Mouse (Mus musculus): Measurements from ENCODE around the gene Slc4a2.

The Slc4a2 gene

DNA sequence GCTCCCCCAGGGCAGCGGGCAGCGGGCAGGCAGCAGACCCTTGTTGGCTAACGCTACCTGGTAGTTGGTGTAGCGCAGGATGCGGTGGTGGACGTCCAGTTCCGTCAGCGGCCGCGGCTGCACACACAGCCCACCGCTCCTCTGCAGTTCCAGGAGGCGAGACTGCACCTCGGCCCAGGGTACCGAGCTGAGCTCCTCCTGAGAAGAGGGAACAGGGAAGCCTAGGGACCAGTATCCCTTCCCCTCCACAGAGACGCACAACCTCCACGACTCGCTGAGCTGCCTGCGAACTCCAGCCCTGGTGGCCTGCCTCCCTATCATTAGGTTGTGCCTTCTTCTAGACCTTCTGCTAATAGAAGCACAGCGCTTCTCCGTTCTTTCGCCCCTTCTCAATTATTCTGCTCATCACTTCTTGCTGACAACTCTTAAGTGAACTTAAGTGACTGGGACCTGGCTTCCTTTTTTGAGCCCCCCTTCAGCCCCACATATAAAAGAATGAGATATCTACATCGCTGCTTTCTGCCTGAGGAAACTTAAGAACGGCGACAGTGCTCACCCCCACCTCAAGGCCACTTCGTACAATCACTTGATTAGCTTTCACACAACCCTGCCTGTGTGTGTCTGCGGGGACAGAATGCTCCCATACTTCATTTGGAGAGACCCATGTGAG is 35.3 kb upstream of the Slc4a2 start:
- CTCF ChIA-PET = interaction anchor here (0.7 to 3.3 kb wide), 29 partner anchors 8 to 562 kb away, joined by 3 to 20 read pairs (median 4); partner anchors contain the start of genes Asic3 (in 1 of the 4) and Nupl2 (in 1 of the 4)
- POLR2A ChIA-PET = interaction anchor here (0.6 to 3.6 kb wide), 54 partner anchors 8 to 472 kb away, joined by 3 to 21 read pairs (median 4); partner anchors contain the start of genes Fastk (in 3 of the 4), Agap3 (in 1 of the 4), Asic3 (in 1 of the 4) and Kcnh2 (in 1 of the 4)

- POLR2A ChIA-PET = interaction anchor here in 3 of 4 experiments (0.6 to 3.6 kb wide), 32 partner anchors 10 to 473 kb away, joined by 3 to 21 read pairs (median 4); partner anchors contain the start of genes Asic3 (in 1 of the 3), Fastk (in 1 of the 3), Kcnh2 (in 1 of the 3) and Nos3 (in 1 of the 3)
- CTCF ChIA-PET = interaction anchor here (0.7 to 3.3 kb wide), 12 partner anchors 27 to 127 kb away, joined by 3 to 20 read pairs (median 6); no protein-coding TSS in a partner anchor
Measured at GRCm38 (mm10) chr5:24389011-24389657, 34.5 kb upstream of the Slc4a2 start.

DNA sequence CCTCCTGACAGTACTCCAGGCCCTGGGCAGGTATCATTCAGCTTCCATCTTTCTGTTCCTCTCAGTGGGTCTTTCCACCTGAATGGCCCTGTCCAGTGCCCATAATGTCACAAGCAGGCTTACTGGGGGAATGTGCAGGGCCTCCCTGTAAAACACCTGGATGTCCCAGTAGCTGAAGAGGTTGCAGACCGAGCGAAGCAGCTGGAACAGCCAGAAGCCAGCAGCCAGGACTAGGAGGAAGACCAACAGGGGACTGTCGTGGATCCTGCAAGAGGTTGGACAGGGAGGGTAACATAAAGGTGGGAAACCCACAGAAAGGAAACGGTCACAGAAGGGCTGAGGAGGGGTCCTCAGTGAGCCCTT is 34.0 kb upstream of the Slc4a2 start:
- CTCF ChIA-PET = interaction anchor here in 3 of 4 experiments (0.6 to 3.3 kb wide), 6 partner anchors 27 to 170 kb away, joined by 3 to 13 read pairs (median 3); no protein-coding TSS in a partner anchor
- POLR2A ChIA-PET = interaction anchor here in 3 of 4 experiments (0.7 to 3.2 kb wide), 16 partner anchors 9 to 473 kb away, joined by 3 to 21 read pairs (median 4); partner anchors contain the start of gene Fastk (in 1 of the 3)

DNA sequence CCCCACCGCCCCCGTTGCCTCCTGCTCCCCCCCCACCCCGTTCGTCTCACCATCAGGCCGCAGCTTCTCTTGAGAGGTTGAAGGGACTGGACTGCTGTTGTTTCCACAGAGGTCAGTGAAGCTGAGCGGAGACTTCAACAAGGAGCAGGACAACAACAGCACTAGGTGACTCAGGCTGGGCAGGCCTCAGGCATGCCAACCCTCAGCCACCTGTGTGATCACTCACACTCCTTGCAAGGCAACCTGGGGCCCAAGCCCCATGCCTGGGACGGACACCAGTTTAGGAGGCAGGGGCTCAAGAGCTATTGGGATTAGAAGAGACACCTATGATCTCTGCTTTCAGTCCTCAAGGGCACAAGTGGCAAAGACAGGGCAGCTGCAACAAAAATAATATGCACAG is 31.8 kb upstream of the Slc4a2 start, which contains the start of gene Atg9b:
TSS of gene Atg9b (minus strand) at position 280 of the 400 bp plus-strand sequence.
- CTCF ChIA-PET = interaction anchor here in 3 of 4 experiments (0.8 to 7.5 kb wide), 11 partner anchors 7 to 92 kb away, joined by 3 to 76 read pairs (median 5); partner anchors contain the start of gene Asic3 (in 1 of the 3)
- POLR2A ChIA-PET = interaction anchor here (0.7 to 4.0 kb wide), 16 partner anchors 7 to 537 kb away, joined by 3 to 65 read pairs (median 4); partner anchors contain the start of genes Cdk5 (in 1 of the 4), Kcnh2 (in 1 of the 4), Klhl7 (in 1 of the 4) and Slc4a2 (in 1 of the 4)

- CTCF ChIA-PET = interaction anchor here (0.5 to 7.5 kb wide), 59 partner anchors 8 to 358 kb away, joined by 3 to 76 read pairs (median 7); partner anchors contain the start of genes Asic3 (in 2 of the 4), Kcnh2 (in 2 of the 4), Agap3 (in 1 of the 4) and Cdk5 (in 1 of the 4)
- POLR2A ChIA-PET = interaction anchor here (0.5 to 4.0 kb wide), 29 partner anchors 8 to 1171 kb away, joined by 3 to 65 read pairs (median 4); partner anchors contain the start of genes Fastk (in 2 of the 4), Cdk5 (in 1 of the 4), Kcnh2 (in 1 of the 4) and Klhl7 (in 1 of the 4)
Measured at GRCm38 (mm10) chr5:24392724-24393123, 30.9 kb upstream of the Slc4a2 start.

GRCm38 (mm10) chr5:24393392-24393997 is 30.1 kb upstream of the Slc4a2 start, which contains the start of gene Abcb8:
Abcb8 (plus strand) TSS chr5:24393663.
- POLR2A ChIA-PET = interaction anchor here (0.5 to 4.0 kb wide), 64 partner anchors 9 to 978 kb away, joined by 3 to 65 read pairs (median 4); partner anchors contain the start of genes Fastk (in 2 of the 4), Tmub1 (in 2 of the 4), Abcf2 (in 1 of the 4) and Agap3 (in 1 of the 4)
- CTCF ChIA-PET = interaction anchor here (0.5 to 7.5 kb wide), 94 partner anchors 9 to 696 kb away, joined by 3 to 76 read pairs (median 5); partner anchors contain the start of genes Fastk (in 3 of the 4), Asic3 (in 2 of the 4), Cdk5 (in 2 of the 4) and Kcnh2 (in 2 of the 4)

DNA sequence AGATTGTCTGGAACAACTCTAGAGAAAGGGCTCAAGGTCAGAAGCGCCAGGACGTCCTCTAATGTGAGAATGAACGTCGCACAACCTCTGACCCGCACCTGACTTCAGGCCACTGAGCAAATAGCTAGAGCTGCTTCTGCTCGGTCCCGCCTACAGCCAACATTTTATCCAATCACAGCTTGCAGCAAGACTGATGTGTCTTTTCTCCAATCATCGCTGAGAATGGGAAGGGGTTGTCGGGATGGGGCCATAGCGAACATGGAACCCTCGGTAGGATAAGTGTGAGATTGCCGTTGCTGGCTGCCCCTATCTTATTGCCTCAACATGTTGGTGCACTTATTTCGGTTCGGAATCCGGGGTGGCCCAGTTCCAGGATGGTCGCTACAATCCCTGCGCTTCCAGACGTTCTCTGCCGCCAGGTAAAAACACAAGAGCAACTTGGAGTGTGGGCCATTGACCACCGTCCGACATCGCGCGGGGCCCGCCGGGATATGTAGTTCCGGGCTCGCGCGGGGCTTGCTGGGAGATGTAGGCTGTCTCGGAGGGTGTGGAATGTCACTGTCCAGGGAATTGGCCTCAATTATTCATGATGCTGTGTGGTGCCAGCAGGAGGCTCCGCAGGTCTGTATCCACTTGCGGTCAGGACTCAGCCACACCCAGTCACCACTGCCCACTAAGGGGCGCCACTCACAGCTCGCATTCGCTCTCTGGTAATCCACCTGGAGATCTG is 29.3 kb upstream of the Slc4a2 start:
- ChIA-PET CTCF (interaction anchor here (0.6 to 7.5 kb wide), 103 partner anchors 9 to 909 kb away, joined by 3 to 76 read pairs (median 5); partner anchors contain the start of genes Fastk (in 3 of the 4), Asic3 (in 2 of the 4), Cdk5 (in 2 of the 4) and Slc4a2 (in 2 of the 4)), POLR2A (interaction anchor here (0.5 to 4.0 kb wide), 73 partner anchors 9 to 979 kb away, joined by 3 to 65 read pairs (median 4); partner anchors contain the start of genes Abcf2 (in 2 of the 4), Fastk (in 2 of the 4), Tmub1 (in 2 of the 4) and Agap3 (in 1 of the 4))

- ChIA-PET POLR2A (interaction anchor here in 3 of 4 experiments (0.6 to 3.8 kb wide), 11 partner anchors 8 to 84 kb away, joined by 3 to 25 read pairs (median 4); partner anchors contain the start of genes Asic3 (in 1 of the 3), Cdk5 (in 1 of the 3) and Slc4a2 (in 1 of the 3)), CTCF (interaction anchor here (0.6 to 7.5 kb wide), 42 partner anchors 9 to 519 kb away, joined by 3 to 76 read pairs (median 4); partner anchors contain the start of genes Agap3 (in 1 of the 4), Asic3 (in 1 of the 4), Fastk (in 1 of the 4) and Nos3 (in 1 of the 4))
Measured at GRCm38 (mm10) chr5:24396254-24396653, 27.4 kb upstream of the Slc4a2 start.

- POLR2A ChIA-PET = interaction anchor here in 2 of 4 experiments (0.6 to 2.0 kb wide), 14 partner anchors 9 to 235 kb away, joined by 3 to 6 read pairs (median 4); no protein-coding TSS in a partner anchor
- CTCF ChIA-PET = interaction anchor here (0.9 to 8.0 kb wide), 9 partner anchors 9 to 85 kb away, joined by 3 to 35 read pairs (median 4); no protein-coding TSS in a partner anchor
Measured at GRCm38 (mm10) chr5:24399686-24400085, 24.0 kb upstream of the Slc4a2 start.

DNA sequence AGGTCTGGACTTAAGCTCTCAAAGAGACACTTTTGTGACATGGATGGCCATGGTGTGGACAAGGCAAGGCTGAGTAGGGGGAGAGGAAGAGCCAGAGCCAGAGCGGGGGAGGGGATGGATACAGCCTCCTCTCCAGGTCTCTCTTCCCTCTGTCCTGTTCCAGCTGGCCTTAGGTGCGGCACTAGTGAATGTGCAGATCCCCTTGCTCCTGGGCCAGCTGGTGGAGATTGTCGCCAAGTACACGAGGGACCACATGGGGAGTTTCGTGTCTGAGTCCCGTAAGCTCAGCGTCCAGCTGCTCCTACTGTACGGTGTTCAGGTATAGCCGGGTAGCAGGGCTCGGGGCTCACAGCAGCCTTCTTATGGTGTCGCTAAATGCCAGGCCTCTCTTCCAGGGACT is 23.3 kb upstream of the Slc4a2 start:
- POLR2A ChIA-PET = interaction anchor here in 2 of 4 experiments (0.9 to 2.0 kb wide), 11 partner anchors 9 to 64 kb away, joined by 3 to 6 read pairs (median 4); partner anchors contain the start of gene Asic3 (in 2 of the 2)
- CTCF ChIA-PET = interaction anchor here (0.6 to 8.0 kb wide), 12 partner anchors 8 to 584 kb away, joined by 3 to 35 read pairs (median 4); no protein-coding TSS in a partner anchor

DNA sequence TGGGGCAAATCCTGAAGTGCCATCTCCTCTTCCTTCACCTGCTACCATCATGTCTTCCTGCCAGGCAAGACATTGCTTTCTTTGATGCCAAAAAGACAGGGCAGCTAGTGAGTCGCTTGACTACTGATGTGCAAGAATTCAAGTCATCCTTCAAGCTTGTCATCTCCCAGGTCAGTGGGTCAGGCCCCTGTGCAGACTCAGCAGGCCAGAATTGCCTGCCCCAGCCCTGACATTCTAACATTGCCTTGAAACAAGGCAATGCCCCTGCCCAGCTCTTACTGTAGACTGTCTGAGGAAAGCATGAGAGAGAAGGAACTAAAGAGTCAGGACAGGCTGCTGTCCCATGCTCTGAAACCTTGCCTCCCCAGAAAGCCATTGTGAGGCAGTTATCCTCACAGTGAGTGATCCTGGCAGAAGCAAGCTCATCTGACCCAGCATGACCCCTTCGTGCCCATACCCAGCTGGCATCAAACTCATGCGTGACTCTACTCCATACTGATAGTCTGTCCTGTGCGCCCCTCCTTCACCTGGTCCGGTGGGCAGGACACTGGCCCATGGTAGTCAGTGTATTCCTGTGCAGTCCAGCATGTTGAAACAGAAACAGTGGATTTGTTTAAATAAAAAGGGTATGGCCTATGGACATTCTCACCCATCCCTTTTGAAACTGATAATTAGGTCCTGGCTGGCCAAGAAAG is 22.6 kb upstream of the Slc4a2 start:
- ChIA-PET CTCF (interaction anchor here in 3 of 4 experiments (0.6 to 8.0 kb wide), 7 partner anchors 15 to 584 kb away, joined by 3 to 35 read pairs (median 4); no protein-coding TSS in a partner anchor), POLR2A (interaction anchor here in 2 of 4 experiments (0.9 to 2.0 kb wide), 7 partner anchors 12 to 64 kb away, joined by 3 to 6 read pairs (median 3); partner anchors contain the start of gene Asic3 (in 2 of the 2))

DNA sequence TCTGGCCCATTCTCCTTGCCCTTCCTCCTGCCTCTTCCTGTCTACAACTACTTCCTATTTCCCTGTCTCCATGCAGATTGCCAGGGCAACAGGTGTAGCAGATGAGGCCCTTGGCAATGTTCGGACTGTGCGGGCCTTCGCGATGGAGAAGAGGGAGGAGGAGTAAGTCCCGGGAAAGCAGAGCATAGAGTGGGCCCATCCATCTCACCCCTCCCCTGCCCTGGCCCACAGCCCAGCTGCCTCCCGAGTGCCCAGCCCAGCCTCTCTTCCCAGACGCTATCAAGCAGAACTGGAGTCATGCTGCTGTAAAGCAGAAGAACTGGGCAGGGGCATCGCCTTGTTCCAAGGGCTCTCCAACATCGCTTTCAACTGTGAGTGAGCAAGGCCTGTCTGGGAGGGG is 21.7 kb upstream of the Slc4a2 start:
- POLR2A ChIA-PET = interaction anchor here in 1 of 4 experiments (1.1 kb wide), 1 partner anchor 42 kb away, joined by 3 read pairs; no protein-coding TSS in a partner anchor
- CTCF ChIA-PET = interaction anchor here in 1 of 4 experiments (8.0 kb wide), 1 partner anchor 14 kb away, joined by 35 read pairs; no protein-coding TSS in a partner anchor

DNA sequence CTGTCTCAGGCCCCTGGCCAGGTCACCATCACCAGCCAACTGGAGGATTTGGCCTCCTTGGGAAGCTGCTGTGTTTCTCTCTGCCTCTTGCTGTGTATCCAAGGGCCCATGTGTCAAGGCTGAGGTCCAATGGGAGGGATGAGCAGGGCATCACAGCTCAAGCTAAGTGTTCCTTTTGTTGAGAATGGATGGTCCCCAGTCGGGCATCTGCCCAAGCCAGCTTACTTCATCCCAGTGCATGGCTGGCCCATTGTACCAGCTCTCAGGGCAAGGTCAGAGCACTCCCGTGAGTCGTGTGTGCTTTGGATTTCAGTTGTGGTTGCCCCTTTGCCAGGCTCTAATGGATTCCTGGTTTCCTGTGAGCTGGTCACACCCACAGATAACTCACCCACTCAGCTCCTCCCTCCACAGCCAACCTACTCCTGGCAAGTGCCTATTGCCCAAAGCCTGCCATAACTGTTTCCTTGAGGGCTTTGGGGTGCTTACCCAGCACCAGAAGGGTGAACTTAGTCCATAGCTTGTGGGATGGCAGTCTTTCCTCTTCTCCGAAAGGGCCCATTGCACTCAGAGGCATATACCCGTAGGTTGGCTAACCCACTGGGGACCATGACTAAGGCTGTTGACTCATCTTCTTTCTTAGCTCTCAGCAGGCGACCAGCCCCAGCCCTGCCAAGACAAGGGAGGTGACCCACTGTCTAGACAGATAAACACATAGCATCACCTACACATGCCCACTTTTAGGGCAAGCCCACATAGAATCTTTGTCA is 18.9 kb upstream of the Slc4a2 start:
- ChIA-PET CTCF (interaction anchor here in 2 of 4 experiments (0.8 to 8.0 kb wide), 4 partner anchors 11 kb away, joined by 3 to 35 read pairs (median 10); partner anchors contain the start of gene Abcb8 (in 2 of the 2)), POLR2A (interaction anchor here in 3 of 4 experiments (0.7 to 5.6 kb wide), 5 partner anchors 8 to 12 kb away, joined by 3 to 26 read pairs (median 6); partner anchors contain the start of gene Abcb8 (in 1 of the 3))

DNA sequence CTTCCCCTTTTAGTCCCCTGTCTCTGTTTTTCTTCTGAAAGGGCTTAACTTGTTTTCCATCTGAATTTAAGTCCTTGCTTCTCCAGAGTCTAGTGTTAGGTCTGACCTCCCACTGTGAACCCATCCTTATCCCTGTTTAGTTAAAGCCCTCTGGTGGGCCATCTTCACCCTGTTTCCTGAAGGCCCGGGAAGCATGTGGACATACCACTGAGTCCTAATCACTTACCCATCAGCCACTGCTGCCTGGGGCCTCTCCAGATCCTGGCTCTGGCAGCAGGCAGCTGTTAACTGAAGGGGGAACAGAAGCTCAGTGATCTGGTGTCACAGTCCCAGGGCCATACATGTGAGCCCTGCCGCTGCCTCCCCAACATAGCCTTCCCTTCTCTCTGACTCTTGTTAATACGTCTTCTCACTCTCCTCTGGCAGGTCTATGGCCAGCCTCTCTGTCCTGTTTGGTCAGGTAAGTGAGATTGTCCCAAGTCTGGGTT is 18.2 kb upstream of the Slc4a2 start:
- ChIA-PET POLR2A (interaction anchor here in 1 of 4 experiments (0.7 to 5.6 kb wide), 3 partner anchors 9 to 11 kb away, joined by 3 to 26 read pairs (median 8); partner anchors contain the start of gene Abcb8), CTCF (interaction anchor here in 3 of 4 experiments (0.8 to 8.0 kb wide), 6 partner anchors 9 to 12 kb away, joined by 3 to 35 read pairs (median 7); partner anchors contain the start of gene Abcb8 (in 2 of the 3))

Data from embryonic stem cell, embryonic (primary cell).